Mouse (Mus musculus) fibroblast of lung, adult 2 months (primary cell): ENCODE data around the gene Vezf1.

Experiments
- DNase-seq: peaks from one replicate; pipeline ENCODE4 v3.0.0-alpha.2; 2011; ENCODE audit warnings: low read depth

Vezf1 gene

GRCm38 (mm10) chr11:88123731-88124130 lies 55.7 kb downstream of the Vezf1 start:
- DNase-seq: no peak

DNA sequence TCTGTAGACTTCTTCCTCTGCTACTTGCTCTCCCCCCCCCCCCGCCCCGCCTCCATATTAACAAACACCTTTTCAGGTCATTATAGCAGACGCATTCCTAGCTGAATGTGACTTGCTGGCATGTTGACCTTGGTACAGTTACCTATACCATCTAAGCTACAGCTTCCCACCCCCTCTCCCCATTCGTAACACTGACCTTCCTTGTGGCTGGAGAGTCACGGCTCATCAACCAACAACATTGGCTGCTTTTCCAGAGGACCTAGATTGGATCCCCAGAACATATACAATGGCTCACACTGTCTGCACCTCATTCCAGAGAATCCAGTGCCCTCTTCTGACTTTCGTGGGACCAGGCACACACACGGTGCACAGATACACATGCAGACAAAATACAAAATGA lies 57.4 kb downstream of the Vezf1 start:
- DNase-seq: no peak

DNA sequence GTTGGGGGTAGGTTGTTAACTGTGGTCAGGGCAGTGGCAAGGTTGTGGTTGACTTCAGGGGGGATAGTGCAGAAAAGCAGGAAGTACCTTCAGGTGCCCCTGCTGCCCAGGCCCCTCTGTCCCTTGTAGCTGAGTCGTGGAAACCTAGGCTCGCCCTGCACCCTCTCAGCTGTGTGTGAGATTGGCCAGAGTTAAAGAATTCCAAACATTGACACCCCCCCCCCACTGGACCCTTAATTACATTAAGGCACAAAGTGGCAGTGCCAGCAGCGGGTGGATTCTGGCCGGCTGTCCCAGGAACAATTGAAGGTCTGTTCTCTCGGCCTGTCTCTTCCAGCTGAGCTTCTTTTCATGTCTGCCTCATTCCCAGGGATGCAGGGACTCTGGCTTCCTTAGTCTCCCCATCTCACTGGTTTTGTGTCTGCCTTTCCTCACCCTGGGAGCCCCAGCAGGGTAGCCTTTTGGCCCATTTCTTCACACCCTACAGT lies 58.3 kb downstream of the Vezf1 start:
- no peak for DNase-seq

- DNase-seq: no peak
Measured at GRCm38 (mm10) chr11:88128461-88128860, 60.4 kb downstream of the Vezf1 start.

DNA sequence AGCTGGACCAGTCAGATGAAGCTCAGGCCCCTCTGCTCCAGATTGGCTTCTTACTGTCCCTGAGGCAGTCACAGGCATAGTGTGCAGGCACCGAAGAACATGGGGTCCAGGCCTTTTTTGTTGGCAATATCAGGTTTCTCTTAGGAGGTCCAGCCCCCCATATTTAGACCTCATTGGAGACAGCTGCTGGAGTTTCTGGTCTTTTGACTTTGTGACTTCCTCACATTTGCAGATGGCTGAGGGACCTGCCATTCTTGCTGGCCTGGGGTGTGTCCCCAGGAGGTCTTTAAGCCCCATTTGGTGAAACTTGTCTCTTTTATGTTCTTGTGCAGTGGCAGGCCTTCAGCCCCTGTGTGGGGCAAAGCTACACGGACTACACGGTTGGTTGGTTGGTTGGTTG lies 61.2 kb downstream of the Vezf1 start:
- DNase-seq: no peak

GRCm38 (mm10) chr11:88129935-88130334 lies 61.9 kb downstream of the Vezf1 start:
- no peak for DNase-seq

DNA sequence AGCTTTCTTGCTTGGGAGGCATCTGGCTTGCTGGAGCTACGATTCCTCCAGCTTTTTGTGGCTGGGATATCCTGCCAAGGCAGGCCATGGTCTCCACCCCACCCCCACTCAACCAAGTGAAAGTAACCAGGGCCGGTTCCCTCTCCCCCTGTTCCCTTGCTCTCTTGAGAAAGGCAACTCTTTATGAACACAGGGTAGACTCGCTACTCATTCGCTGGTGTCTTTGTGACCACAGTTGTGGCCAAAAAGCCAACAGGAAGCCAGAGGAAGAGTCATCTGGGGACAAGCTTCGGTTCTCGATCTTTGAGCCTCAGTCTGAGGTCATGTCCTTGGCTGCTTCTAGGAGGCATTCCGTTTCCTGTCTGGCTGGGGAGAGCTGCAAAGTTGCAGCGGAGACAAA lies 63.8 kb downstream of the Vezf1 start:
- DNase-seq: peak; percentile 76
